Mouse (Mus musculus) ES-Bruce4 (cell line): Measurements from ENCODE around the gene Tex33.

Source experiments
- CTCF ChIP-seq: IDR thresholded peaks from one replicate; pipeline ENCODE4 v1.8.1; 2011; ENCODE audit warnings: low read depth, low read length
- EP300 ChIP-seq: IDR thresholded peaks from 2 replicates; pipeline ENCODE4 v1.6.1; 2011; ENCODE audit warnings: low read depth, low read length; ENCODE audit not compliant: insufficient read depth
- POLR2A ChIP-seq: IDR thresholded peaks from one replicate; pipeline ENCODE4 v1.8.1; 2011; ENCODE audit warnings: low read length; ENCODE audit not compliant: insufficient read depth

DNA sequence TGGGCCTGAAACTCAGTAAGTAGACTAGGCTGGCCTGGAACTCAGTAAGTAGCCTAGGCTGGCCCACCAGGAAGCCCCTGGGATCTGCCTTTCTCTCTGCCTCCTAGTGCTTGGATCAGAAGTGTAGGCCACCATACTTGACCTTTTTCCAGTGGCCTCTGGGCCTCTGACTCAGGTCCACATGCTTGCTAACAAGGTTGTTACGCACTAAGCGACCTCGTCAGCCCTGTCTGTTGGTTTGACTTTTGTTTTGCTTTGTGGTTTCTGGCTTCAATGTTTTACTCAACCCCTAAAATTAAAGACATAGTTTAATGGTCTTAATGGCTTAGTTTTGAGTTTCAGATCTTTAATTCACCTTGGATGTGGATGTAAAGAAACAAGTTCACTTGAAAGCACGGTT lies 65.0 kb downstream of the Tex33 start:
- TF ChIP-seq CTCF (no peak), POLR2A (no peak), EP300 (no peak)
